Mouse (Mus musculus): ENCODE measurements at regions not wholly inside any gene's neighbourhood (a gene's known extent, or its start where the extent isn't known, plus 50 kb on each side); places are given as distances from the start of the nearest gene placed in this dataset.
A peak's percentile ranks its signal among the peaks of the same experiment; 100 is the strongest.

- no peak for DNase-seq (ENCODE audit: low spot score in 2 of 2)
Measured at GRCm38 (mm10) chr3:41476516-41476915, 79.0 kb upstream of the Jade1 start.

GRCm38 (mm10) chr3:41472586-41472985, 82.9 kb upstream of the Jade1 start:
- DNase-seq (ENCODE audit: low spot score in 2 of 2) = no peak

- no peak for DNase-seq (ENCODE audit: low spot score in 2 of 2)
Measured at GRCm38 (mm10) chr3:41469106-41469505, 86.4 kb upstream of the Jade1 start.

- DNase-seq (ENCODE audit: low spot score in 2 of 2) = no peak
Measured at GRCm38 (mm10) chr3:41467857-41468256, 87.7 kb upstream of the Jade1 start.

GRCm38 (mm10) chr3:41465893-41466292, 89.6 kb upstream of the Jade1 start:
- no peak for DNase-seq (ENCODE audit: low spot score in 2 of 2)

DNA sequence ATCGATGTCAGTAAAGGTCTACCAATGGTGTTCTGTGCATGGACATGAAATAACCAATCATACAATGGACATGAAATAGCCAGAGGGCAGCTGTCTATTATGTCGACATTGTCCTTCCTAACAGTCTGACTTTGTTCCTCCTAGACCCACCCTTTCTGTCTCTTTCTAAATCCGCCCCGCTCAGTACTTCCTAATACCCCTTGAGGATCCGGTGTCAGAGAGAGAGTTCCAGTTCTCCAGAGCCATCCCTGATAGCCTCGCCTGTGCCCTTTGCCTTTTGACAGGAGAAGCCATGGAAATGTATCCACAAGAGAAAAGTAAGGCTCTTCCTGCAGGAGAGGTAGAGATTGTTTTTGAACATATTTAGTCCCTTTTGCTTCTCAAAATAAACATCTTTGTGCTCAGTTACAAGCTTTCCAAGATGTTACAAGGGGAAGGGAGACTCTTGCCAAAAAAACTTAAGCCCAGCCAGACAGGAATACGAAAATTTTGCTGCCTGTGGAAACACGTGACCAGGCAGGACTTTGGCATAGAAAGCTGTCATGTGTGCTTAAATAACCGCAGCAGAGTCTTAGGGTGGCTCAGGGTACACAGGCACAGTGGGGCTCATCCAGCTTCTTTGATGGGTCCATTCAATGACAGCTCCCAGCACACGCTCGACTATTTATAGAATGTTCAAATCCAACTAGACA, 92.4 kb upstream of the Jade1 start:
- DNase-seq (ENCODE audit: low spot score in 2 of 2) = peak; percentile 39 to 64

GRCm38 (mm10) chr3:41460131-41460530, 95.4 kb upstream of the Jade1 start:
- no peak for DNase-seq (ENCODE audit: low spot score in 2 of 2)

DNA sequence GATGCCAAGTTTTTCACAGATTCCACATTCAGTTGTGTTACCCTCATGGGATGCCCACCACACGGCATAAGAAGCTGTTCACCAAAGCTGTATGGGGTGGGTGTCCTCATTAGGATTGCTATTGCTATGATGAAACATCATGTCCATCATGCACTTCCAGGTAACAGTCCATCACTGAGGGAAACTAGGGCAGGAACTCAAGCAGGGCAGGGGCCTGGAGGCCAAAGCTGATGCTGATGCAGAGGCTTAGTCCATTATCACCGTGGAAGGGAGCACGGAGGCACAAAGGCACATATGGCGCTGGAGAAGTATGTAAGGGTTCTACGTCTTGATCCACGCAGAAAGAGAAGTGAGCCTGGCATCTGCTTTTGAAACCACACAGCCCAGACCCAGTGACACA, 97.4 kb upstream of the Jade1 start:
- DNase-seq (ENCODE audit: low spot score in 2 of 2) = no peak

GRCm38 (mm10) chr3:41453525-41453924, 102.0 kb upstream of the Jade1 start:
- DNase-seq (ENCODE audit: low spot score in 2 of 2) = no peak

DNA sequence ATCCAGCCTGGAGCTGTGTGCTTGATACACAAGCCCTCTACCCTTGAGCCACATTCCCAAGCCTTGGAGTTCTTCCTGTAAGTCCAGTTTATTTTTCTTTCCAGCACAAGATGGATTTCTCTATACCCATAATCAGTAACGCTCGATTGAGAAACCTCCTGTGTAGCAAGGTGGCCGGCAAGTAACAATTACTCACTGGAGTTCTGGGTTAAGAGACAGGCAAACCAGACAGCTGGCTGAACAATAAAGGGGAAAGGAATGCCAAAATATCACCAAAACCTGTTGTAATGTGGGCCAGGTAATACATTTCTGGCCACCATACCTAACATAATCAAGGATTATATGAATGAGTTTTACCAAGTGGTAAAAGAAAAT, 102.8 kb upstream of the Jade1 start:
- no peak for DNase-seq (ENCODE audit: low spot score in 2 of 2)

GRCm38 (mm10) chr3:41452020-41452715, 103.4 kb upstream of the Jade1 start:
- no peak for DNase-seq (ENCODE audit: low spot score in 2 of 2)

DNA sequence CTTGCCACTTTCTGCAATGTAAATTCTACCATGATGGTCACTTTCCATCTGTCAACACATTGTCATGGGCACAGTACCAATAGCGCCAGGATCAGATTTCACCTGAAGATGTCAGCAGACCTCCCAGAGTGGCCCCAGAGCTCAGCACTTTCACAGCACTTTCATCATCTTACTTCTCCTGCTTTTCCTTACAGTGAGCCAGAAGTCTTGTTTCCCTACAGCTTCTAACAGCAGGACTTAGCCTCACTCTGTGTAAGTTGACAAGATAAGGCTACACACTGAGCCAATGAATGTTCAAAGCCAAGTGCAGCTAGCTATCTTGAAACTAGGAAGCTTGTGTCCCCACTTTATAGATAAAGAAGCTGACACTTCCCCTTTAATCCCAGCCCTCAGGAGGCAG, 104.8 kb upstream of the Jade1 start:
- no peak for DNase-seq (ENCODE audit: low spot score in 2 of 2)

DNA sequence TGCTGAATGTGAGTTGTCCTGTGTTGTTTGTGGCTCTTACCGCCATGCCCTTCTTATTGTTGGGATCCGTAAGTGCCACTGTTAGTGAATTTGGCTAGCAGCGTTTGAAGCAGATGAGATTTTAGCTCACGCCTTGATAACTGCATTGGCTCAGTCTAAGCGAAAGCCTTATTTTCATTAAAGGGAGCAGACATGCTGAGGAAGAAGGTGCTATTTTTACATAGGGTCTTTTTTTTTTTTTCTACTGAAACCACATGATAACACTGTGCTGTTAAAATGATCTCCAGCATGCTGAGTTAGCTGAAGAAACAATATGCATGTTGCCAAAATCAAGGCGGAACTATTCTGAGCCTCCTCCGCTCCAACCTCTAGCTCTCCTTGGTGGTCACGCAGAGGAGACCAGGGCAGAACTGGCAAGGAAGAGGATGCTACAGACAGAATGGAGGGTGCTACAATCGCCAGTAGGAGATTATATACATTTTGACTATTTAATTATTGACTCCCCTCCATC, 111.2 kb upstream of the Jade1 start:
- peak in 1 of 2 experiments; percentile 42 for DNase-seq (ENCODE audit: low spot score in 2 of 2)

- DNase-seq (ENCODE audit: low spot score in 2 of 2) = no peak
Measured at GRCm38 (mm10) chr3:41436238-41436637, 119.3 kb upstream of the Jade1 start.

DNA sequence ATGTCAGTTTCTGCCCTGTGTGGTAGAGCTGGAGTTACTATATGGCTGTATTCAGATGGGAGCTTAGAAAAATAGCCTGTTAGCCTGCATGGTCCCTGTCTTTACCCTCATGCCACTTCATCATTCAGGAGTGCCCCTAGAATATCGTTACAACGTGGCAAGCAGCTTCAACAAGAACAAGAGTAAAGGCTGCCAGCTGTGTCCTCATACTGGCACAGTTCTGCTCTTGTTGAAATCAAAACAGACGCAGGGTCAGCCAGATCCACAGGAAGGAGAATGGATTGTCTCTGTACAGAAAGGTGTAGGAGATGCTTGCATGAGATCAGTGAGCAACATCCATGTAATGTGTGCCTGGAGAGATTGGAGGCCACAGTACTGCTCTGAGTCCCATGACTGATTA, 122.4 kb upstream of the Jade1 start:
- DNase-seq (ENCODE audit: low spot score in 2 of 2) = no peak

DNA sequence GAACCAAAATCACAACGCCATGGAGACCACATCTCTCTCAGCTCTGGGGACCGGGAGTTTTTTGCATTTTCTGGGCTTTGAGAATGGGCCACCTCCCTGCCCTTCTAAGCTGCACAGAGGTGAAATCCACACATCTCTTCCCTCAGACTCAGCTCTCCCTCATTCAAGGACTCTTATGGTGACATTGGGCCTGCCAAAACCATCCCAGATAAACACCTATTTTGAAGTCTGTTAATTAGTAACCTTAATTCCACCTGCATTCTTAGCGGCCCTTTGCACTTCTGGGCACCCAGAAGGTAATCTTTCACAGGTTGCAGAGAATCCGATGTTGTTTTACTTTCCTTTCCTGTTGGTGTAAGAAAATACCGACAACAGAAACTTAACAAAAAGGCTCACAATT, 123.2 kb upstream of the Jade1 start:
- DNase-seq (ENCODE audit: low spot score in 2 of 2) = no peak

DNA sequence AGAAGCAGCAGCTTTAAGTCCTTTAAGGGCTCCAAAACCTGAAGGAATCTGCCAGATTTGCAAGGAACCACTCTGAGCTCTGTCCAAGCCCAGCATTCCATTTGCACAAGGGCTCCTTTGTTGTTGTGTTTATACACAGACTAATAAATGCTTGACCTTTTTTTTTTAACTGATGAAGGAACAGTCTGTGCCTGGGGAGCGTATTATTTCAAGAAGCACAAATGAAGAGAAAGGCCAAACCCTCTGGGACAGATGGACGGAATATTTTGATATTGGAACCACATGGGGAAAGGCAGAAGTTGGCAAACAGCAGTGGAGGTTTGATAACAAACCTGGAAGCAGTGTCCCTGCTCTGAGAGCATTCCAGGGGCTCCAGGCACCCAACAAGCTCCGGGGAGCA, 125.3 kb upstream of the Jade1 start:
- DNase-seq (ENCODE audit: low spot score in 2 of 2) = no peak

- no peak for DNase-seq (ENCODE audit: low spot score in 2 of 2)
Measured at GRCm38 (mm10) chr3:41426946-41427345, 128.6 kb upstream of the Jade1 start.

- no peak for DNase-seq (ENCODE audit: low spot score in 2 of 2)
Measured at GRCm38 (mm10) chr3:41425863-41426262, 129.7 kb upstream of the Jade1 start.

DNA sequence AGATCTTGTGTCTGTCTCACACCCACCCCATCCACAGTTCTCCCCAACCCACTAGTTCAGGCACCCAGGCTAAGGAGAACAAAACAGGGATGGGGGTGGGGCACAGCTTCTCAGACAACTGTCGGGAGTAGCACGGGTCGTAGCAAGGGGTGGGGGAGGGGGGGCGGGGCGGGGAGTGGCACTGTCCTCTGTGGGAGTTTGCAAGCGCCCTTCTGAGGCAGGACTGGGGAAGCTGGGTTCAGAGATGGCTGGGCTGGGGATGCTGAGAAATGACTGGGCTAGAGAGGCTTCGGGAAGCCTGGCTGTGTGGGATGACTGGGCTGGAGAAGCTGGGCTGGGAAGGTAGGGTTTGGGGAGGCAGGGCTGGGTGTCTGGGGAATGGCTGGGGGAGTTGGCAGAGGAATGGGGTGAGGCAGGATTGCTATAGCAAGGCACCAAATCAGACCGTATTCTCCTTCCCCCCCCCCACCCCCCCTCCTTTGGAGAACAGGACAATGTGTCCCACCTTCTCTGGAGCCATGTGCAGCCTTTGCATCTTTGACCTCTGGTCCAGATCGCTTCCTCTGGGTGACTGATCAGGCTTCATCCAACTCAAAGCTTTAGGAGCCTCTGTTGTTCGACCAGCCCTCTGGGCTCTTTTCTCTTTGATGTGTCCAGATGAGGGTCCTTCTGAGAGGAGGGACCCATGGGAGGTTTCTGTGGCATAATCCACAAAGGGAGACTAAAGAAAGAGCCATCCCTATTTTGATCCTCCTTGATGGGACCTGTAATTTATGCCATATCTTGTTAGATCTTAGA, 131.2 kb upstream of the Jade1 start:
- no peak for DNase-seq (ENCODE audit: low spot score in 2 of 2)

- no peak for DNase-seq (ENCODE audit: low spot score in 2 of 2)
Measured at GRCm38 (mm10) chr3:41423630-41424029, 131.9 kb upstream of the Jade1 start.
